Mouse (Mus musculus) forelimb bud, embryonic 11.5 days (tissue): ENCODE results near the gene Kpna6.
A peak's percentile ranks its signal among the peaks of the same experiment; 100 is the strongest.

Source experiments
- DNase-seq: peaks from one replicate; pipeline ENCODE4 v3.0.0-alpha.2; 2012; ENCODE audit warnings: low read depth, low spot score

Gene Kpna6

GRCm38 (mm10) chr4:129618031-129618430 is 54.5 kb downstream of the Kpna6 start:
- no peak for DNase-seq

- no peak for DNase-seq
Observed at GRCm38 (mm10) chr4:129617121-129617641, 55.4 kb downstream of the Kpna6 start.

GRCm38 (mm10) chr4:129616631-129617030 is 55.9 kb downstream of the Kpna6 start:
- DNase-seq: no peak

GRCm38 (mm10) chr4:129615801-129616290 is 56.7 kb downstream of the Kpna6 start:
- no peak for DNase-seq

- DNase-seq: no peak
Observed at GRCm38 (mm10) chr4:129614093-129614492, 58.5 kb downstream of the Kpna6 start, which contains the start of gene Dcdc2b. Gene Dcdc2b (minus strand): TSS chr4:129614257.

GRCm38 (mm10) chr4:129610472-129610871 is 62.1 kb downstream of the Kpna6 start:
- no peak for DNase-seq

GRCm38 (mm10) chr4:129610026-129610425 is 62.5 kb downstream of the Kpna6 start:
- no peak for DNase-seq

GRCm38 (mm10) chr4:129609139-129609631 is 63.4 kb downstream of the Kpna6 start:
- DNase-seq: no peak

- DNase-seq: peak; percentile 88
Observed at GRCm38 (mm10) chr4:129608426-129609025, 64.0 kb downstream of the Kpna6 start.

- DNase-seq: peak; percentile 81
Observed at GRCm38 (mm10) chr4:129600233-129601158, 72.1 kb downstream of the Kpna6 start, which contains the start of the genes Eif3i and Tmem234. Gene Eif3i (minus strand): TSS chr4:129600648. Gene Tmem234 (plus strand): TSS chr4:129600668.
